Mouse (Mus musculus): ENCODE measurements around the gene Podxl. TPM values are rescaled to one million over a fixed set of nuclear protein-coding genes. Genes with fewer than 3 reads are reported as not detected.
A peak's percentile ranks its signal among the peaks of the same experiment; 100 is the strongest.

Podxl gene
- polyA plus RNA-seq (2015; fragmentation: Nextera tagmentation; extraction: Ambion mirVana) = 11.5 and 12.7 TPM in 2 replicates

GRCm38 (mm10) chr6:31563235-31564181 is at the start of gene Podxl:
TSS of gene Podxl (minus strand) at chr6:31563981.
- peak; percentile 85 for ATAC-seq (replicated peaks)
- WGBS = under 1% methylated on average over 75 of the region's 91 CpGs
- Histone ChIP-seq H3K36me3 (no peaks in the 10 kb centered on the region), H3K4me1 (peaks cover 42% of the 10 kb centered on the region), H3K4me3 (peak within 1 kb of the TSS; percentile 90), H3K27me3 (no peaks in the 10 kb centered on the region), H3K9me3 (no peaks in the 10 kb centered on the region), H3K9ac (replicated peaks) (peak within 1 kb of the TSS; percentile 88), H3K4me2 (replicated peaks) (peak within 1 kb of the TSS; percentile 99), H3K27ac (replicated peaks) (peak within 1 kb of the TSS; percentile 72)

DNA sequence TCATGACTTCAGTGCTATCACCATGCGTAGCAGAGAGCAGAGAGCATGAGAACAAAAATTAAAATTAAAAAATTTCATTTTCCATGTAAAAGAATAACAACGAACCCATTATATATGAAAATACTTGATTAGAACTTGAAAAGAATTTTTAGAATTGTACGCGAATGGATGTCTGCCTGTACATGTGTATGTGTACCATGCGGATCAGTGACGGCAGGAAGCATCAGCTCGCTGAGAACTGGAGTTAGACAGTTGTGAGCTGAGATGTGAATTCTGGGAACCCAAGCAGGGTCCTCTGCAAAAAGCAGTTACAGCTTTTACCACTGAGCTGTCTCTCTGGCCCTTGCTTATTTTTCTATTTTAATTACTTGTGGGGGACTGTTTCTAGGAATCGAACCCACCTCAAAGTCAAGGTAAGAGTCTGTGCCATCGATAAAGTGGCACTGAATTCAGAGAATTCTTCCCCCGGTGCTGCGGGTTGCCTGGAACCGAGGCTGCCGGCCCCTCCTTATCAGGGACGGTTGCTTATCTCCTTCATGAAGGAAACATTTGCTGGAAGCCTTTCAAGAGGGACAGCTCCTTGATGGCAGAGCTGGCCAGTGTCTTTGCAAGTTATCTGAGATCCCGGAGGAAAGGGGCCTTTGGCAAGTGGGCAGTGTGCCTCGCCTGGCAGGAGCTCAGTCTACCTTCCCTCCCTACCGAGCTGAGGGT is 48.9 kb upstream of the Podxl start:
- no peak overlapping the region for H3K4me2 ChIP-seq (replicated peaks)
- no peak overlapping the region for H3K9ac ChIP-seq (replicated peaks)
- H3K4me3 ChIP-seq = no peak overlapping the region
- ATAC-seq (replicated peaks) = no peak
- H3K27ac ChIP-seq (replicated peaks) = no peak overlapping the region
- H3K36me3 ChIP-seq = no peaks in the 10 kb centered on the region
- no peaks in the 10 kb centered on the region for H3K4me1 ChIP-seq
- no peaks in the 10 kb centered on the region for H3K27me3 ChIP-seq
- WGBS = 89% methylated on average over 17 of the region's 17 CpGs
- H3K9me3 ChIP-seq = no peaks in the 10 kb centered on the region

- Histone ChIP-seq H3K27me3 (no peaks in the 10 kb centered on the region), H3K4me3 (no peak overlapping the region), H3K4me1 (peaks cover 4% of the 10 kb centered on the region; the same call in 1 of the 2 replicates), H3K9me3 (no peaks in the 10 kb centered on the region), H3K9ac (replicated peaks) (no peak overlapping the region), H3K36me3 (no peaks in the 10 kb centered on the region), H3K27ac (replicated peaks) (no peak overlapping the region), H3K4me2 (replicated peaks) (no peak overlapping the region)
- ATAC-seq (replicated peaks) = no peak
- 92% methylated on average over 4 of the region's 4 CpGs for WGBS
Measured at GRCm38 (mm10) chr6:31606429-31606828, 42.6 kb upstream of the Podxl start.

- Histone ChIP-seq H3K4me3 (no peak overlapping the region), H3K36me3 (no peaks in the 10 kb centered on the region), H3K27me3 (no peaks in the 10 kb centered on the region), H3K27ac (replicated peaks) (no peak overlapping the region), H3K4me1 (peaks cover 19% of the 10 kb centered on the region), H3K4me2 (replicated peaks) (no peak overlapping the region), H3K9me3 (no peaks in the 10 kb centered on the region), H3K9ac (replicated peaks) (no peak overlapping the region)
- 78% methylated on average over 7 of the region's 7 CpGs for WGBS
- no peak for ATAC-seq (replicated peaks)
Measured at GRCm38 (mm10) chr6:31604629-31605265, 41.0 kb upstream of the Podxl start.

DNA sequence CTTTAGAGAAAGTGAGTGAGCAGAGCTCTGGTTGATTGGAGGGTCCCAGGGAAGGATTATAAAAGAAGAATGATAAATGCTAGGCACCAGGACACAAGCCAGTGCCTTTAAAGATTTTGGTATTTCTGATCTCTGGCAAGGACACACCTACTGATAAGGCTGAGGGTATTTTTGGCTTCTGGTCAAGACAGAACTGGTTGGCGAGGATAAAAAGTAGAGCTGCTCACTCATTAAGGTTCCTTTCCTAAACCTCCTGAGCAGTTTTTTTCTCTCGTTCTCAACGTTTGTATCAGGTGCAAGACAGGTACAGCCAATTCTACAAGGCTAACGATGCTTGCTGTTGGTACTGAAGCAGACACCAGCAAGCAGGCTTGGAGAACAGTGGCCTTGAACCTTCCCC is 38.7 kb upstream of the Podxl start:
- ATAC-seq (replicated peaks) = no peak
- H3K4me1 ChIP-seq = peaks cover 20% of the 10 kb centered on the region
- 76% methylated on average over 4 of the region's 4 CpGs for WGBS
- no peak overlapping the region for H3K9ac ChIP-seq (replicated peaks)
- H3K27me3 ChIP-seq = no peaks in the 10 kb centered on the region
- no peak overlapping the region for H3K4me2 ChIP-seq (replicated peaks)
- H3K4me3 ChIP-seq = no peak overlapping the region
- H3K27ac ChIP-seq (replicated peaks) = no peak overlapping the region
- no peaks in the 10 kb centered on the region for H3K36me3 ChIP-seq
- H3K9me3 ChIP-seq = no peaks in the 10 kb centered on the region

- 9% methylated on average over 3 of the region's 3 CpGs for WGBS
- H3K36me3 ChIP-seq = no peaks in the 10 kb centered on the region
- H3K4me1 ChIP-seq = peaks cover 34% of the 10 kb centered on the region
- H3K9ac ChIP-seq (replicated peaks) = no peak overlapping the region
- H3K27me3 ChIP-seq = no peaks in the 10 kb centered on the region
- ATAC-seq (replicated peaks) = no peak
- H3K4me3 ChIP-seq = no peak overlapping the region
- no peak overlapping the region for H3K4me2 ChIP-seq (replicated peaks)
- H3K27ac ChIP-seq (replicated peaks) = peak overlapping the region; percentile 16; the same call in 1 of the 2 replicates
- no peaks in the 10 kb centered on the region for H3K9me3 ChIP-seq
Measured at GRCm38 (mm10) chr6:31601131-31601530, 37.4 kb upstream of the Podxl start.

- peak overlapping the region; percentile 16 for H3K27ac ChIP-seq (replicated peaks)
- no peak overlapping the region for H3K9ac ChIP-seq (replicated peaks)
- no peak for ATAC-seq (replicated peaks)
- no peaks in the 10 kb centered on the region for H3K36me3 ChIP-seq
- H3K9me3 ChIP-seq = no peaks in the 10 kb centered on the region
- no peak overlapping the region for H3K4me2 ChIP-seq (replicated peaks)
- 29% methylated on average over 3 of the region's 3 CpGs for WGBS
- H3K27me3 ChIP-seq = no peaks in the 10 kb centered on the region
- no peak overlapping the region for H3K4me3 ChIP-seq
- H3K4me1 ChIP-seq = peaks cover 35% of the 10 kb centered on the region
Measured at GRCm38 (mm10) chr6:31599863-31600262, 36.1 kb upstream of the Podxl start.

DNA sequence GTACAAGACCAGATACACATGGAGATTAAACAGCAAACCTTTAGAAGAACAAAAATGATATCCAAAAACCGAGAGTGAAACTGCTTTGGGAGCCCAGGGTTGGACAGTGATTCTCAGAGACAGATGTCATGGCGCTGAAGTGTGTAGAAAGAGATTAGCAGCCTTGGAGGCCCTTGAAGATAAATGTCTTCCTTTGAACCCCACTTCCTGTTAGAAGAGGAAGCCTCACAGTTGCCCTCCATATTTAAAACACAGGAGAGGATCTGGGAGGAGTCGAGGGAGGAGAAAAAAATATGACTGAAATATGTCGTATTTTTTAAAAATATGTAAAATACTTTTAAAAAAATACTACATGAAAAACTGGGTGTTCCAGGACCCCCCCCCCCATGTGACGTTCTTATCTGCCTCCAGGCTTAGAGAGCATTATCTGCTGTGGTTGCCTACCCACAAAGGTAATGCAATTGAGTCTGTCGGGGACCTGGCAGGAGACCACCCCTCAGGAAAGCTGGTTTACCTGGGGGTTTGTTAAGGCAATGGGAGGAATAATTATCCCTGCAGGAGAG is 34.6 kb upstream of the Podxl start:
- H3K4me3 ChIP-seq = no peak overlapping the region
- no peak overlapping the region for H3K4me2 ChIP-seq (replicated peaks)
- H3K36me3 ChIP-seq = no peaks in the 10 kb centered on the region
- H3K4me1 ChIP-seq = peaks cover 35% of the 10 kb centered on the region
- no peak overlapping the region for H3K9ac ChIP-seq (replicated peaks)
- WGBS = 72% methylated on average over 6 of the region's 6 CpGs
- no peaks in the 10 kb centered on the region for H3K27me3 ChIP-seq
- 0 out of 2 replicates have a peak overlapping the region, but pooled peaks have one; percentile 16 for H3K27ac ChIP-seq (replicated peaks)
- no peak for ATAC-seq (replicated peaks)
- no peaks in the 10 kb centered on the region for H3K9me3 ChIP-seq

DNA sequence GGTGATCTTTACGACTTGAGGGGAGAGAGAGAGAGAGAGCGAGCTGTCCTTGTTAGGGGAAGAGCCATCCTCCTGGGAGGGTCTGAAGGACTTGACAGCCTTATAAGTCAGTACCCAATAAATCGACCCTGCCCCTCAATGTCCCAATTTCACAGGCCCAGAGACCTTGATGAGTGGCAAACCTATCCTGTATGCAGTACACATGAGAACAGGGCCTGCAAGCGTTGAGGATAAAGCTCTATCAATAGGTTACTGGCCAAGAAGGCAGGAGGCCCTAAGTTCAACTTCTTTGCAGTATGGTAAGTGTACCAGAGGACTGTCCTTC is 33.3 kb upstream of the Podxl start:
- Histone ChIP-seq H3K4me2 (replicated peaks) (peak overlapping the region; percentile 24; the same call in 1 of the 2 replicates), H3K27ac (replicated peaks) (peak overlapping the region; percentile 81), H3K9ac (replicated peaks) (no peak overlapping the region), H3K4me3 (no peak overlapping the region), H3K4me1 (peaks cover 35% of the 10 kb centered on the region), H3K9me3 (no peaks in the 10 kb centered on the region), H3K36me3 (no peaks in the 10 kb centered on the region), H3K27me3 (no peaks in the 10 kb centered on the region)
- WGBS = 8% methylated on average over 4 of the region's 4 CpGs
- no peak for ATAC-seq (replicated peaks)

DNA sequence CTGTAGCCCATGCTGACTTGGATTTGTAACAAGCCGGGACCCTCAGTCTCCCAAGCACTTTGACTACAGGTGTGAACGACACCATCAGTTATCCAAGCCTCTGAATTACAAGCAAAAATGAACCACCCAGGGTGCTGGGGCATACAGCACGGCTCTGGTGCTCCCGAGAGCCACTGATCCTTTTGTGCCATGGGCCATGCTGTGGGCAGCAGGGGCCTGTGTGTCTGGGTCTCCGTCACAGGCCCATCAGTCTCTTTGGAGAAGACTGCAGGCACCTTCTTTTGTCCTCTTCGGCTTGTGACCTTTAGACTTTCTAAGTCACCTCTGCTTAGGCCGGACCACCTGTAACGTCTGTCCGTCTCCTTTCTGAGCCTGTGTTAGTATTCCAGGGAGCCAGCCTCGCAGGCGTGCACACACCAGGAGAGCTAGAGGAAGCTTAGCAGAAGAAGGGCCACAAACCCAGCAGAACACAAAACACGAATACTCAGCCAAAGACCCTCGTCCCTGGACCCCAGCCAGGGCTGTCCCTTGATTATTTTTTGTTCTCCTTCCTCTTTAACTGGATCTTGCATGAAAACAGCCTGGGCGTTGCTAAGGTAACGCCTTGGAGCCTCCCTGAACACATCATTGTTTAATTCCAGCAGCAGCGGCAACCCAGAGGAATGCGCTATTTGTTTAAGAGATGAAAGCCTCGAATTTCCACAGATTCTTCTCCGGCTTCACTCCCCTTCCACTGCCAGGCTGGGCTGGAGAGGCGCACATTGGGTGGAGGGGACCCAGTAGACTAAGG is 32.8 kb upstream of the Podxl start:
- H3K9ac ChIP-seq (replicated peaks) = no peak overlapping the region
- no peaks in the 10 kb centered on the region for H3K36me3 ChIP-seq
- peak; percentile 84 for ATAC-seq (replicated peaks)
- H3K27me3 ChIP-seq = no peaks in the 10 kb centered on the region
- H3K4me1 ChIP-seq = peaks cover 32% of the 10 kb centered on the region
- H3K4me3 ChIP-seq = no peak overlapping the region
- no peaks in the 10 kb centered on the region for H3K9me3 ChIP-seq
- peak overlapping the region; percentile 24 for H3K4me2 ChIP-seq (replicated peaks)
- 3% methylated on average over 20 of the region's 20 CpGs for WGBS
- peak overlapping the region; percentile 81 for H3K27ac ChIP-seq (replicated peaks)

DNA sequence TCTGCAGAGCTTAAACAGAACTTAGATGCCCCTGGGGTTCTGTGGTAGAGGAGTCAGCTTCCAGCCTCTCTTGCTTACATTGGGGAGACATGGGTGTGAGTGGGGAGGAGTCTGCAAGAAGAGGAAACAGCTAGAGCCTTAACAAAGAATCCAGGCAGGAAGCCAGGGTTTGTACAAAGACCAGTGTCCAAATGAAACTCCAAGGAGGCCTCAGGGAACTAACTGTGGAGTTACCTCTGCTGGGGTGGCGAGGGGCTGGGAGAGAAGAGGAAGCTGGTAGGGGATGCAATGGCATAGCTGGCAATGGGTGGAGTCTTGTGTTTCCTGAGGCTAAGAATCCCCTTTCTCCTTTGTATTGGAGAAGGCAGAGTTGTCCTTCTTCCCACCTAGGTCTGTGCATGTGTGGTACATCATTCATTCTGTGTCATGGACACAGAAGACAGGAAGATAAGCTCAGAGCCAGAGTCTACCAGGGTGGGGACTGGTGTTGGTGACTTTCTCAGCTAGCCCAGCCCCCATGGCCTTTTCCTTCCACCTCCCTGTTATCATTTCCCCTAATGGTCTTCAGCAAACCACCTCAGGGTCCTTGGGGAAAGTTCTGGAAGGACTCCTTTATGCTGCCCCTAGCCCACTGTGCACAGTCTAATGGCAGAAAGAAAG is 28.9 kb upstream of the Podxl start:
- Histone ChIP-seq H3K27me3 (no peaks in the 10 kb centered on the region), H3K9me3 (no peaks in the 10 kb centered on the region), H3K9ac (replicated peaks) (no peak overlapping the region), H3K36me3 (no peaks in the 10 kb centered on the region), H3K27ac (replicated peaks) (no peak overlapping the region), H3K4me3 (no peak overlapping the region), H3K4me2 (replicated peaks) (no peak overlapping the region), H3K4me1 (peaks cover 15% of the 10 kb centered on the region)
- no peak for ATAC-seq (replicated peaks)
- 60% methylated on average over 1 of the region's 1 CpGs for WGBS

All from forebrain, embryonic 15.5 days (tissue).